Mouse (Mus musculus): ENCODE data around the gene 4930503E14Rik. TPM values are rescaled to one million over a fixed set of nuclear protein-coding genes. Genes with fewer than 3 reads are reported as not detected.

Gene 4930503E14Rik
- not detected for polyA plus RNA-seq (2014; fragmentation: Illumina TruSeq; extraction: RNeasy Lipid Tissue Mini Kit (QIAGEN cat#74804); ENCODE audit: low replicate concordance)

DNA sequence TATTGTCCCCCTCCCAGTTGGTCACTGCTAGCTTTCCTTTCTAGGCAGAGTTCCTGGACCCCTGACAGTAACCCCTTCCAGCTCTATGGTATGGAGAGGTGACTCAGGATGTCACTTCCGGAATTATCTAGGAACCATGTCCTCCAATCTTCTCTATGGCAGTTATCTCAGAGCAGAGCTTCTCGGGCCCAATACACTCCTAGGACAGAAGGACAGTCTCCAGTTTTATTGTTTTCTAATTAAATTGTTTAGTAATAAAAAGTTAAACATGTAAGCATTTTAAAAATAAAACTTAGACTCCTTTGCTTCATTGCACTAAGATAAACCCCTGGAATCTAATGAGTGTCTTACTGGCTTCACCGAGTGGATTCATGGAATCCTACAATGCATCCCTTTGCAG lies at the start of gene 4930503E14Rik:
TSS of gene 4930503E14Rik (minus strand) at position 101 of the 400 bp plus-strand sequence.

DNA sequence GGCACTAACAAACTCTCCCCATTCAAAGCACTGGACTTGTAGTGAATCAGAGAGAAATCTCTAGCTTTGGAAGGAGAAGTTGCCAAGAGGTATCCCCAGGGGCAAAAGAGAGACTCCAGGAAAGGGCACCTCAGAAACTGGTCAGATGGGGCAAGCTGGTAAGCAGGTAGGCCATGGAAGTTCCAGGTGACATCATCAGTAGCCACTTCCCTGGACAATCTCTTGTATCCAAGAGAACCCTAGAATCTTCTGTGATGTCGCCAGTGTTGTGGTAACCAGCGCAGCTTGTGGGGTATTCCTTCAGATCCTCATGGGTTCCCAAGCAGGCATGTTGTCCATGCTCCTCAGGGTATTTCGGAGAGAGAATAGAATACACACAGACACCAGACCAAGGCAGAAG lies 15.7 kb downstream of the 4930503E14Rik start, which contains the start of gene Gm8212:
TSS of gene Gm8212 (plus strand) at position 301 of the 400 bp plus-strand sequence.

DNA sequence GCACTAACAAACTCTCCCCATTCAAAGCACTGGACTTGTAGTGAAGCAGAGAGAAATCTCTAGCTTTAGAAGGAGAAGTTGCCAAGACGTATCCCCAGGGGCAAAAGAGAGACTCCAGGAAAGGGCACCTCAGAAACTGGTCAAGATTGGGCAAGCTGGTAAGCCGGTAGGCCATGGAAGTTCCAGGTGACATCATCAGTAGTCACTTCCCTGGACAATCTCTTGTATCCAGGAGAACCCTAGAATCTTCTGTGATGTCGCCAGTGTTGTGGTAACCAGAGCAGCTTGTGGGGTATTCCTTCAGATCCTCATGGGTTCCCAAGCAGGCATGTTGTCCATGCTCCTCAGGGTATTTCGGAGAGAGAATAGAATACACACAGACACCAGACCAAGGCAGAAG lies 89.5 kb downstream of the 4930503E14Rik start, which contains the start of gene Gm3327:
TSS of gene Gm3327 (plus strand) at position 301 of the 400 bp plus-strand sequence.

Other genes with a start within 250 kb of the 4930503E14Rik start
- not detected for gene Ang6, start 211.0 kb downstream of the 4930503E14Rik start, polyA plus RNA-seq (2014; fragmentation: Illumina TruSeq; extraction: RNeasy Lipid Tissue Mini Kit (QIAGEN cat#74804); ENCODE audit: low replicate concordance)
- 10.1 TPM for gene Ear2, start 110.6 kb downstream of the 4930503E14Rik start, polyA plus RNA-seq (2014; fragmentation: Illumina TruSeq; extraction: RNeasy Lipid Tissue Mini Kit (QIAGEN cat#74804); ENCODE audit: low replicate concordance)
- not detected for gene Gm3327, start 89.4 kb downstream of the 4930503E14Rik start, polyA plus RNA-seq (2014; fragmentation: Illumina TruSeq; extraction: RNeasy Lipid Tissue Mini Kit (QIAGEN cat#74804); ENCODE audit: low replicate concordance)
- not detected for gene Gm8212, start 15.6 kb downstream of the 4930503E14Rik start, polyA plus RNA-seq (2014; fragmentation: Illumina TruSeq; extraction: RNeasy Lipid Tissue Mini Kit (QIAGEN cat#74804); ENCODE audit: low replicate concordance)
- not detected for gene Gm8220, start 72.3 kb upstream of the 4930503E14Rik start, polyA plus RNA-seq (2014; fragmentation: Illumina TruSeq; extraction: RNeasy Lipid Tissue Mini Kit (QIAGEN cat#74804); ENCODE audit: low replicate concordance)
- not detected for gene Gm5930, start 125.3 kb upstream of the 4930503E14Rik start, polyA plus RNA-seq (2014; fragmentation: Illumina TruSeq; extraction: RNeasy Lipid Tissue Mini Kit (QIAGEN cat#74804); ENCODE audit: low replicate concordance)
- gene Gm8229, start 152.1 kb upstream of the 4930503E14Rik start, polyA plus RNA-seq (2014; fragmentation: Illumina TruSeq; extraction: RNeasy Lipid Tissue Mini Kit (QIAGEN cat#74804); ENCODE audit: low replicate concordance): not detected
- gene Gm3371, start 197.4 kb upstream of the 4930503E14Rik start, polyA plus RNA-seq (2014; fragmentation: Illumina TruSeq; extraction: RNeasy Lipid Tissue Mini Kit (QIAGEN cat#74804); ENCODE audit: low replicate concordance): not detected
- gene Gm8232, start 220.4 kb upstream of the 4930503E14Rik start, polyA plus RNA-seq (2014; fragmentation: Illumina TruSeq; extraction: RNeasy Lipid Tissue Mini Kit (QIAGEN cat#74804); ENCODE audit: low replicate concordance): not detected